Mouse (Mus musculus) T-helper 1 cell (primary cell): ENCODE data around the gene Map1b.

ENCODE experiments used
- in situ Hi-C: fragments of 300-600 bp; cut with MboI, MseI; formaldehyde crosslinking; loops from one replicate; pipeline ENCODE4 v1.15.1; 2025; ENCODE audit warnings: high pct_unique_total_duplicates

Map1b gene

DNA sequence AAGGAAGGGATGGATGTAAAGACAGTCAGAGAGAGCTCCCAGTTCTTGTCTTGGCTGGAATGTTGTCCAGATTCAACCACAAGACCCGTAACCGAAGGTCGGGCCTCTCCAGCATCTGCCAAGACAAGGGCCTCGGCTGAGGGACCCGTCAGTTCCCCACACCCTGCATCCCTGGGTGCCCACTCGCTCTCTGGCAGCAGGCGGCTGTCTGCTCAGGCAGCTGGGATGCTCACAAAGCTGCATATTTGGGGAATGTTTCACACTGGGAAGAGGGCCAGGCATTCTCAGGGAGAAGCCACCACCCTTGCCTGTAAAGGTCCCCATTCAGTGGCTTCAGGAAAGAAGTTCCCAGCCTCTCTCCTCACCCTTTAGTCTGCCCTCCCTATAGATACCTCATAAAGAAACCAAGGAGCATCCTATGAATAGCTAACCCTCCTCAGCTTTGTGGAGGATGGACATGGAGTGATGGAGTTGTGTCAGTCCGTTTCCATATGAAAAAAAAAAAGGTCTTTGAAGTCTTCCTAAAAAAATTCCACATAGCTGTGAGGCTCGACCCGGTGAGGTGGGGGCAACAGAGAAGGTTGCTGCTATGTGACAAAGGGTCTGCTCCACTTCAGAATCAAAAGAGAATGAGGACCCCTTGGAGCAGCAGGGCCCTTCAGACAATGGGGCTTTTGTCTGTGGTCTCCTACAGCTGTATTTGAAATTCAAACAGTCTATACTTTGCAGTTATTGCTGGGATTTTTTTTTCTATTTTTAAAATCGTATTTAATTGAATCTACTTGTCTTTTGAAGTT lies 68.7 kb downstream of the Map1b start:
- in situ Hi-C loops: no loop called here

DNA sequence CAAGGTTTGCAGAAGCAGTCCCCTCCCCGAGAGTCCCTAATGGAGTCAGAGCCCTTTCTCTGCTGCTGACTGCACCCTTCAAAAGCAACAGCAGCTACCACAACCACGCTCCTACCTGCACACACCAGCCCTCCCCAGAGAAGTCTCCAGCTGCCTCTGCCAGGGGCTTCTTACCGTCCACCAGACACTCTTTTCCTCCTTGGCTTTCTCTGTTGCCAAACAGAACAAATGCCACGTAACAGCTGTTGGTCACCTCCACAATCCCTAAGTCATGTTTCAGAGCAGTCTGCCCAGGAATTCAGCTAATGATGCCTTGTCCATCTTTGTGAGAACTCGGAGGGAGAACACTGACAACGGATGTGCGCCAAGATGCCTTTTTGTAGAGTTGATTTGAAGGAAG lies 69.3 kb downstream of the Map1b start:
- in situ Hi-C loops: no loop called here

DNA sequence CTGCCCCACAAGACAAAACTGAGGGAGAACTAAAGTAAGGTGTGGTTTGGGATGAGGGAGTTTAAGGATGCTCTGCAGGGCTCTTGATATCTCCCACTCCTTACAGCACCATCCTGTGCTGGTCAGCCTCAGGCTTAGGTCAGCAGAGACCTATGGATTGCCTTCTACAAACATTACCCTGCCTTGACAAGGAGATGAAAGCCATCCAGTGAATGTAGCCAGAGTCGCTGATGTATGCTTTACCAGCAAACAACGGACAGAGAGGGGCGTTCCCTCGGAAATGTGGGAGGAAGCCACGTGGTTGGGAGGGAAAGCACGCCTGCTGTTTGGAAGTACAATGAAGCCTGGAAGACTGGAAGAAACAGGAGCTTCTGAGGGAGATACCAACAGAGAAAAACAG lies 71.5 kb downstream of the Map1b start:
- in situ Hi-C loops: no loop called here

DNA sequence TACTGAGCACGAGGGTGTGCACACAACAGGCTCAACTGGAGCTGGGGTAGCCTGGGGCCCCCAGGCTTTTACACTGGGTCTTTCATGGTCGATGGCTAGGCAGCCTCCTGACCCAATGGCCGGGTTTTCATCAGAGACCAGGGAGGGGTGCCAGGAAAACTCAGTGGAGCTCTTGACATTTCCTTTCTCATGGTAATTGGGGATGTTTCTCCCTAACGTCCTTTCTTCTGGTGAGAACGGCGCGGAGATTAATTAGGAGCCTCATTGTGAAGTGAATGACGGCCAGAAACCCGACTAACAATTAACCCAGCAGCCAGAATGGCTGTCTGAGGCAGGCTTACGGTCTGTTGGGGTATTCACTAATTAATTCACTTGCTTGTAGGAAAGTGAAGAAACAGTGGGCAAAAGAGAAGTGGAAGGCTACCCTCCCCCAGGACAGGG lies 71.9 kb downstream of the Map1b start:
- in situ Hi-C loops: no loop called here

DNA sequence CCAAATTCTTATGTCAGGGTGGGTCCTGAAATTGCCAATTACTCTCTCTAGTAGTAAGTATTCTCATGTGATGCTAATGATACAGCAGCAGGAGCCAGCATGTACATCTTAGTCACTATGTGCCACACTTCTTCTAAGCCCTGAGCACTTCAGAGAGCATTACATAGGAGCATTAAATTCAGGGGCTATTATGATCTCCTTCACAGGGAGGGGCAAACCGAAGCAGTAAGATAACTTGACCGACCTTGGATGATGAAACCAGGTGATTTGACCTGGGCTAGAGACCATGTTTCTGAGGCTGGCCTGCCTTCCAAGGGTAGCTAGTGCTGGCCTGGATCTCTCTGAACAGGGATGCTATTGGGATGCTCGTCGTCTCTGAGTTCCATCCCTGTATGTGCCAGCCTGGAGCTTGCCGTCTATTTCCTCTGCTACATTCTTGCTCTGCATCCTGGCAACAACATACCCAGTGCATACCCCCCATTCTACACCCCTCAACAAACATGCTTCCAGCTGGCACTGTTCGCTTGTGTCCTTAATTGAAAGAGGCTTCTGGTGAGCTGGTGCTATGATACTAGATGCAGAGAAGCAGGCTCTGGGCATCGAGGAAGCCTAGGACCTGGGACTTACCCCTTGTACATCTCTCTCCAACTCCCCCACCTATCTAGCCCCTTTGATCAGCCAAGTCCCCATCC lies 72.7 kb downstream of the Map1b start:
- in situ Hi-C loops: no loop called here

DNA sequence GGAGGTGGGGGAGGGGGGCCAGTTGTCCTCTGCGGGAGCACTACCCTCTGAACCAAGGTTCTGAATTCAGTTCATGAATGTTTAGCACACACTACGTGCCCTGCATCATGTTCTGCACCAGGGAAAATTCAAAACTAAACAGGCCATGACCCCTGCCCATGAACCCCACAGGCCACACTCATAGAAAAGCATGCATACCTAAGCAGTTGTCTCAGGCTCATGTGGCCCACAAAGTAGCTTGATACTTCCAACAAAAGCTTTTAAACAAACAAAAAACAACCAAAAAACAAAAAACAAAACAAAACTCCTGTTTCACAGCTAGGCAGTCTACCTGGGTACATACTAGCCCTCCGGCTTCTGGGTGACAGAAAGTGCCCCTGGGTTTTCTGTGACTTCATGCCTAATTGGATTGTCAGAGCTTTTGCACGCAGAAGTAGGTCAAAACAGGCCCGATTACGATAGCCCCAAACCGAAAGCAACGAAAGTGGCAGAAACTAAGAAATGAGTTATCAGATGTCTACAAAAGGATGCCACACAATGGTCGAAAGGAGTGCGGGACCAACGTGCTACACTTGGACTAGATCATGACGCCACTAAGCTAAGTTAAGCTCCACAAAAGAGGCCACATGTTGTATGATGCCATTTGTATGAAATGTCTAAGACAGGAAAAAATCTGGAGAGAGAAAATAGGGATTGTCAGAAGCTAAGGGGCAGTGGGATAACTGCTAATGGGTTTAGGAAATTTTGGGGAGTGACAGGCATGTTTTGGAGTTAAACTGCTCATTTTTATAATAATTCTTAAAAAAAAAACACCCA lies 73.7 kb downstream of the Map1b start:
- in situ Hi-C loops: no loop called here

GRCm38 (mm10) chr13:99441700-99442433 lies 74.5 kb downstream of the Map1b start:
- in situ Hi-C loops: no loop called here

DNA sequence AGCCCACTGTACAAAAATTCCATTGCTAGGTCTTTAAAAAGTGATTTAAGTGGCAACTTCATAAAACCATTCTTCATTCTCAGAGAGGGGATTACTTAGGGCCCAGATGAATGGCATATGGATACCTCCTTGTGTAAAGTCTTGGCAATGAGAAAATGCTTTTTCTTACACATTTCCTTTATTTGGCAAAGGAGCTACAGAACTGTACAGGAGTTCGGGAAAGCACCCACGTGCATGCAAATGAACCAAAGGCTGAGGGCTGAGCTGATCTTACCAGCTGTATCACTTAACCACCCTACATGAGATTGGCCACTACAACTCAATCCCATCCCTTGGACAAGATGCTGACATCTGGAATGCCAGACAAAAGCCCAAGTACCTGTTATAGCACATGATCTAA lies 76.1 kb downstream of the Map1b start:
- in situ Hi-C loops: no loop called here

DNA sequence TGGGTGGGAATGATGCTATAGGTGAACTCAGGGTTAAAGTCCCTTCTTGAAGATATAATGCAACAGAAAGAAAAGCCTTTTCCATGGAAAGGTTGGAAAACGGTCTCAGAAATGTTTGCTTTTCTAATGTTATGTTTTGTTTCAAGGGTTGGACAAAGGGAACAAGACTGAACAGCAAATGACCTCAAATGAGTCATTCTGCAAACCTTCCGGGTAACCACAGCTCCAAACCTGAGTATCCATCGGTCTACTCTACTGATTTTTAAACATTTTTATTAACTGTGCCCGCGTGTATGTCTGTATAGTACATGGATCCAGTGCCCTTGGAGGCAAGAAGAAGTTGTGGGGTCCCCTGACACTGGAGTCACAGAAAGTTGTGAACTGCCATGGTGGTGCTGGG lies 77.0 kb downstream of the Map1b start:
- in situ Hi-C loops: no loop called here

DNA sequence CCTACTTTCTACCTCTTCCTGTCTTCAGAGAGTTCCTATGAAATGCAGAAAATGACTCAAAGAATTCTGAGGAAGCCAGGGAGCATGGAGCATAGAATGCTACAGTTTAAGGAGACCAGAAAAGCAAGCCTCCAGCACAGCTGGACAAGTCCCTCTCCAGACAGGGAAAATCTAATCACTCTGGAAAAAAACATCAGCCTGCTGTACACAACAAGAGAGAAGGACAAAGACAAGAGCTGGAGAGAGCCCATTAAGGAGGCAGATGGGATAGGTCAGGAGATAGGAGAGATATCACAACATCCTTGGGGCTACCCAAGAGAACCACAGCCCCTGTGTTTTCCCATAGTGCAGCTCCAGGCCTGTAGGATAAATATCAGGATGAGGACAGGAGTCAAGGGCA lies 79.3 kb downstream of the Map1b start:
- in situ Hi-C loops: no loop called here

DNA sequence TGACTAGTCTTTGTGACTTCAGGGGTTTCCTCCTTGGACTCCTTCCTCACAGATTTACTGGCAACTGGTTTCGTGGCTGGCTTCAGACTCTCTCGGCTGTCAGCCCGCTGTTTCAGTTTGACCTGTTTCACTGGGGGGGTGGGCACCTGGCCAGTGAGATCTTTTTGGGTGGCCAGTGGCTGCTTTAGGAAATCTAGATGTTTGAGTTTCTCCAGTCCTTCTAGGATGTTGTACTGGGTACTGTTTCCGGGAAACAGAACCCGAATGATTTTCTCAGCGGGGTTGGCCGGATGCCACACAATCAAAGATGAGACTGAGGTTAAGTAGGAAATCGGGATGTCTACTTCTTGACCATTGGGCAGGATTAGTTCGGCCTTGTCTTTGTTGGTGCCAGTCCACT lies 81.8 kb downstream of the Map1b start:
- in situ Hi-C loops: no loop called here

DNA sequence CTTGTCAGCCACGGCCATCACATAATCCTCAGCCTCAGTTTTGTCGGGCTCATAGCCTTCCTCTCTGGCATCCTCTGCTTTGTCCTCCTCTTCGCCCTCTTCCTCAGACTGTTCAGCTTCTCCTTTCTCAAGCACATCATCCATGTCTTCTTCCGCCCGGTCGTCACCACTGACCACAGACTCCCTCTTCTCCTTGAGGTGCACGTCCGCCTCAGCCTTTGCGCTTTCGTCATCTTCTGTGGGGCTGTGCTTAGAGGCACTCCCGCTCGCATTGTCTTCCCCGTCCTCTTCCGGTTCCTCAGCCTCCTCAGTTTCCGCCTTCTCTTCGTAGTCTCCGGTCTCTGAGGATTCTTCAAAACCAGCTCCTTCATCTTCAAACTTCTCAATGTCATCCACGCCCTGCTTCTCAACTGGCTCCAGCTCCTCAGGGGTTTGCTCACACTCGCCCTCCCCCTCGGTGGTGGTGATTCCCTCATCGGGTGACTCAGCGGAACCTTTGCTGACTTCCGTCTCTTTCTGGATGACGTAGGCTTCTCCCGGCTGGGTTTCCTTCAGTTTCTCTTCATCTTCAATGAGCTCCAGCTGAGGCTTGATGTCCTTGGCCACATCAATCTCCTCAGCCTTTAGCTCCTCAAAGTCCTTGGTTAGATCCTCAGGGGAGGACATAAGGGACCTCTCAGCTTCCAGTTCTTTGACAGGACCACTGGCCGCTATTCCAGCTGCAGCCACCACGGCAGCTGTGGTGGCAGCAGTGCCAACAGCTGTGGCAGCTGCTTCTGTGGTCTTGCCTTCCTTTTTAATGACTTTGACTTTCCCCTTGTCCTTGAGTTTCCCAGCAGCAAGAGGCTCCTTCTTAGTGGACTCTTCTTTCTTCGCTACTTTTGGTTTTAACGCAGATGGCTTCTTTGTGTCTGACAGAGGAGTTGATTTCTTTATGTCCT lies 83.0 kb downstream of the Map1b start:
- in situ Hi-C loops: no loop called here

GRCm38 (mm10) chr13:99423581-99423980 lies 92.8 kb downstream of the Map1b start:
- in situ Hi-C loops: no loop called here

DNA sequence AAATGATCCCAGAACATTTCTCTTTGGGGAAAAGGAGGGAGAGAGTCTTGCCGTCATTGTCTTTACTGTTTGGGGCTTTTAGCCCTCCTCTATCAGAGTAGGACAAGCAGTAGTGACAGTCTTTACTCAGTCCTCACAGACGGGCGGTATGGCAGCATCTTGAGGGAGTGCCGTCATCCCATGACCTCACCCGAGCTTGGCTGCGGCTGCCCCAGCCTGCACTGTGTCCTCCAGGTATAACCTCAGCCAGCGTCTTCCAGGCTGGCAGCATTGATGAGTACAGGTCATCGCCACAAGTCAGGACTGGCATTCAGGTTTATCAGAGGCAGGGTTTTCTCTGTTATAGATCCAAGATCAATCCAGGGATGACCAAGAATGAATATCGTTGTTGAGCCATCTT lies 99.7 kb downstream of the Map1b start:
- in situ Hi-C loops: no loop called here

DNA sequence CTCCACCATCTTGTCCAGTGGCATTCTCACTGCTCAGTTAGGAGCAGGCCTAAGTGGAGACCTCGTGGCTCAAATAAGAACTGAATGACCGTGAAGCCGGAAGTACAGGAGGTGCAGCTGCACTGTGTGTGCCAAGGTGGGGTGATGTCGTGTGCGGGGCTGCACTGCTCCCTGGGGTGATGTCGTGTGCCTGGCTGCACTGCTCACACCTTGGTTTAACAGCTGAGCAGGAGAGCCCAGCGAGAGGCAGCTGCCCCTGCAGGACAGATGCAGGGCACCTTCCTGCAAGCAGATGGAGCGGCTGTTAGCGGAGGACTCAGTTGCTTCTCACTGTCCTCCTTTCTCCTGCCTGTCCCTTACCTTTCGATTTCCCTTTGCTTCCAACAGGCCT lies 102.0 kb downstream of the Map1b start:
- in situ Hi-C loops: no loop called here

DNA sequence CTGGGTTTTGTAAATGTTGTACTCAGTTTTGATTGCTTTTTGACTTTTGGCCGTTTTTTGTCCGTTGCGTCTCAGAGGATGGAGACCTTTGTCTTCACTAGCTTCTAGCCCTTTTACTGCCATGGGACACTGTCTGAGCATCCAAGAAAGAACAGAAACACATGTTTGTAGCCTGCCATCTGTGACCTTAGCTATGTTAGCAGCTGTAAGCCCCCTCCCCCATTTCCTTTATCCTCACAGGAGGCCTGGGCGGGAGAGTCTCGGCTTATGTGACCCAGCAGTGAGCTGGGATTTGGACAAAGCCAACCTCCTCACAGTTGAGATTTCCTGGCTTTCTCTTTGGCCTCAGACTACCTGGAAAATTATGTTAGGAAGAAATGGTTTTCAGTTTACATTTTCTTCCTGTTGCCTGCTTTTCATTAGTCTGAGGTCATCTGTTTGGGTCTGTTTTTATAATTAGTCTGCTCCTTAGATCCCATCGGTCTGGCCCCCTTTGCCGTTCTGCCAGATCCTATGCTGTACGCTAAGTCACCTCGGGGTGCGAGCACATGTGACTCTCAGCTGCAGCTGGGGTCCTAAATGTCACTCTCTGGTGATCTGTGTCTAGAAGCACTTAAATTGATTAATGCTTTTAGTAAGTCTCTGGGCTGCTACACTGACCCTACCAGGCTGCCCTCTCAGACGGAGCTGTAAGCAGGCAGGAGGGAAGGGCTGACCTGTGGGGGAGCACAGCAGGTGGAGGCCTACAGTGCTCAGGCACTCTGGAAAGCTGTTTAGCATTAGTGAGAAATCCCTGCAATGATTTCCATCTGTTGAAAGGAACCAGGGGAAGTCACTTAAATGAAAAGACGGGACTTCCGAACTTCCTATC lies 102.6 kb downstream of the Map1b start:
- in situ Hi-C loops: no loop called here

GRCm38 (mm10) chr13:99412477-99413080 lies 103.8 kb downstream of the Map1b start:
- in situ Hi-C loops: no loop called here

- in situ Hi-C loops: no loop called here
Observed at GRCm38 (mm10) chr13:99411761-99412160, 104.6 kb downstream of the Map1b start.
